31 mouse cellular contexts compared by ENCODE assay signal in genomic region chr5:120754215-120754614, GRCm38 (mm10). TPM values are rescaled to one million over a fixed set of nuclear protein-coding genes. Genes with fewer than 3 reads are reported as not detected.
"Had no signal": no experiment of that assay in that cellular context is flagged by ENCODE, and none has a peak within 500 bp of the region (broad histone marks: within the 10 kb centered on the region; RNA-seq: fewer than 3 reads in every experiment).

No protein-coding gene starts in this region.

- DNase-seq: kidney, adult 18-20 months; kidney, adult 9 months; kidney, postnatal 14 days; kidney, postnatal 4 days; layer of hippocampus, adult 9-11 months; liver; lung, adult 18-20 months; lung, postnatal 10 days; lung, postnatal 36 days; right cerebral cortex, postnatal 25 days; thymus, adult 18-20 months; thymus, postnatal 36 days had no signal

- H3K4me1 ChIP-seq: limb, embryonic 10.5 days; limb, embryonic 13.5 days; liver, embryonic 12.5 days; liver, embryonic 15.5 days; lung, embryonic 15.5 days; midbrain, embryonic 10.5 days; midbrain, embryonic 13.5 days had no signal

- H3K36me3 ChIP-seq: limb, embryonic 10.5 days; limb, embryonic 13.5 days; liver, embryonic 12.5 days; liver, embryonic 15.5 days; lung, embryonic 15.5 days; midbrain, embryonic 10.5 days; midbrain, embryonic 13.5 days had no signal

- H3K27me3 ChIP-seq: liver, embryonic 15.5 days; lung, embryonic 15.5 days; midbrain, embryonic 13.5 days had no signal

- H3K4me3 ChIP-seq: limb, embryonic 10.5 days; limb, embryonic 13.5 days; liver, embryonic 12.5 days; liver, embryonic 15.5 days; lung, embryonic 15.5 days; midbrain, embryonic 10.5 days; midbrain, embryonic 13.5 days; myocyte had no signal

- H3K9me3 ChIP-seq: limb, embryonic 10.5 days; limb, embryonic 13.5 days; liver, embryonic 12.5 days; liver, embryonic 15.5 days; lung, embryonic 15.5 days; midbrain, embryonic 13.5 days had no signal

- ATAC-seq: liver, embryonic 12.5 days; midbrain, embryonic 13.5 days; midbrain, embryonic 16.5 days had no signal

RNA-seq across cellular contexts. Expression of gene Oas2, which starts 4.6 kb away (rescaled TPM):
- polyA plus RNA-seq: limb, embryonic 10.5 days; midbrain, embryonic 10.5 days; myocyte; neural tube, embryonic 11.5 days; neural tube, embryonic 14.5 days had no signal

RNA-seq across cellular contexts. Expression of gene Oas3, which starts 23.2 kb away (rescaled TPM):
- total RNA-seq: layer of hippocampus, adult 18-20 months; layer of hippocampus, postnatal 25 days; left cerebral cortex, adult 18-20 months; left cerebral cortex, postnatal 25 days had no signal
- polyA plus RNA-seq: neural tube, embryonic 11.5 days had no signal

RNA-seq across cellular contexts. Expression of gene Oas1e, which starts 41.1 kb away (rescaled TPM):
- total RNA-seq: layer of hippocampus, adult 18-20 months; layer of hippocampus, postnatal 25 days; left cerebral cortex, adult 18-20 months; left cerebral cortex, postnatal 25 days; monocyte, adult 5-6 weeks had no signal
- polyA plus RNA-seq: kidney, embryonic 16.5 days; limb, embryonic 10.5 days; limb, embryonic 13.5 days; liver, embryonic 12.5 days; liver, embryonic 15.5 days; lung, embryonic 15.5 days; midbrain, embryonic 10.5 days; myocyte; neural tube, embryonic 11.5 days; stomach, embryonic 16.5 days; testis, adult 2 months had no signal

RNA-seq across cellular contexts. Expression of gene Dtx1, which starts 42.5 kb away (rescaled TPM):
- polyA plus RNA-seq: myocyte had no signal
